Mouse (Mus musculus) erythroblast, adult 5-6 weeks (primary cell): Measurements from ENCODE around the gene Pnpla2. TPM values are rescaled to one million over a fixed set of nuclear protein-coding genes. Genes with fewer than 3 reads are reported as not detected.
A peak's percentile ranks its signal among the peaks of the same experiment; 100 is the strongest.

Source experiments
- ATAC-seq: replicated peaks from 2 replicates; pipeline ENCODE4 v1.8.0; 2016; ENCODE audit warnings: moderate number of reproducible peaks, mild to moderate bottlenecking, moderate TSS enrichment, inconsistent platforms; ENCODE audit not compliant: poor library complexity, low FRiP score, severe bottlenecking
- total RNA-seq, 2 experiments: library from RNA; stranded (forward) in 1 of 2; stranded (reverse) in 1 of 2; fragments of 150-400 nt in 1 of 2; fragments of 200-764, 138-1000 nt in 1 of 2; gene quantifications; 2 replicates each; pipeline versions ENCODE4 v1.2.3 to v1.2.4; 2015 to 2017; ENCODE audit warnings: low replicate concordance in 2 of 2

Pnpla2 gene
- total RNA-seq, 2 experiments from 2014 or later, result 6.0 to 10.0 TPM

DNA sequence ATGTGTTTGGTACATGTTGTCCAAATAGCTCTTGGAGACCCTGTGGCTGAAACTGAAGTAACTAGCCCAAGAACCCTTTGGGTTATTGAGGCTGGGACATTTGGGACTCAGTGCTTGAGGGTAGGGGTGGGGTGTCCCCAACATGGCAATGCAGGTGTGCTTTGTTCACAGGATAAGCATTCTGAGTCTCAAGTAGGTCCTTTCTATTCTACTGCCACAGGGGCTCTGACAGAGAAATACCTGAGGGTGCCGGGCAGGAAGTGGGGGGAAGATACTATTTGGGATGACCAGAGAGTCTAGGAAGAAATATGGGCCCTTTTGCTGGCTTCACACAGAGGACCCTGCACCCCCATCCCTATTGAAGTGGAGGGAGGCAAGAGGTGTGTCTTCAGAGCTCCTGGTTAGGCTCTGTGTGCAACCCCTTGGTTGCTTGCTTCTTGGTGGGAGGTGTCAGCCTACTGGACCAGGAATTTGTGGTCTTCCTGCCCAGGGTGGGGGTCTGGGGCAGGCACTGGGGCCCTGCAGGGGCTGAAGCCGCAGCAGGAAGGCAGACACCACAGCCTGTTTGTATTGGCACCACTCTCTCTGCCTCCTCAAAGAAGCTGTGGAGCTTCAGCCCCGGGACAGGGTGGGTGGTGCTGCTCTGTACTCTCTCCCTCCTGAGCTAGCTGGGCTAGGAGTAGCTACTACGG is 22.7 kb downstream of the Pnpla2 start:
- no peak for ATAC-seq

DNA sequence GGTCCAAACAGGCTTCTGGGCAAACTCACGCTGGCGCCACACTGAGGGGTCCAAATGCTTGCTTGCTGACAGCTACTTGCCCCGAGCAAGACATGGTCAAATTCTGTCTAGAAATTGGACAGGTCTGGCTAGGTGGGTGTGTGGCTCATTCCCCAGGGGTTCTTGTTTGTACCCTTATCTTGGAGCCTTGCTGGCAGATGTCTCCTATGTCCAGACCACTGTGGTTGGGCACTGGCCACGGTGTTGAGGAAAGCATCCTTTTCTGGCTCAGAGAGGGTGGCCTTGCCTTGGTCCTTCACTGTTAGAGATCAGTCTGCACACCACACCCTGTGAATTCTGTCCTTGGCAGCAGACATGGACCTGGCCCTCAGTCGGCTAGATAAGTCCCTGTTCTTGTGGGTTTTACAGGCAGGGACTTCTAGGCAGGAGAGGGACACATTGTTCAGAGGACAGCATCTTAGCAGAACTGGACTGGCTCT is 23.3 kb downstream of the Pnpla2 start:
- ATAC-seq, result no peak

DNA sequence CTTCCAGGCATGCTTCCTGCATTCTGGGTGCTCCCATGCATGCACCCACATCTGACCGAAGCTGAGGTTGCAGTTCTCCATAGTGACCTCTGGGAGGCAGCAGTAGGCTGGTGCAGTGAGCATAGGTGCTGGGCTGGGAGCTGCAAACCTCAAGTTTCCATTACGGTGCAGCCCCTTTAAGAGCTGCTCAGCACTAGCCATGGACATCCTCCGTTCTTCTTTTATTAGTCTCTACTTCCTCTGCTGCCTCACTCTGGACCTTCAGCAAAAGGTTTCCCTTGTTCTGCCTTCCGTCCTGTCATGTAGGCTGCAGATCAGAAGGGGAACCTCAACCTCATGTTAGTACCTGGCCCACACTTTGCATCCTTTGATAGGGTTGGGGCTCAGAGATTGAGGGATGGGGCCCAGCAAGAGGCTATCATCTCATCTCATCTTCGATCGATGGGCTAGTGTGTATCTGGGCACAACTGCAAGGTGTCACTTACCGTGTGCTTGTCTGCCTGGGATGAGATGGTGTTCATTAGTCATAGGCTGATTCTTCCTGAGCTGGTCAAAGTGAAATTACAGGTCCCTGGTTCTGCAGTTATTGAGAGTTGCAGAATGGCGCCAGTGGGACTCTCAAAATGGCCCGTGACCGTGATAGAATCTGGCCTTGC is 26.0 kb downstream of the Pnpla2 start:
- peak; percentile 75 for ATAC-seq

DNA sequence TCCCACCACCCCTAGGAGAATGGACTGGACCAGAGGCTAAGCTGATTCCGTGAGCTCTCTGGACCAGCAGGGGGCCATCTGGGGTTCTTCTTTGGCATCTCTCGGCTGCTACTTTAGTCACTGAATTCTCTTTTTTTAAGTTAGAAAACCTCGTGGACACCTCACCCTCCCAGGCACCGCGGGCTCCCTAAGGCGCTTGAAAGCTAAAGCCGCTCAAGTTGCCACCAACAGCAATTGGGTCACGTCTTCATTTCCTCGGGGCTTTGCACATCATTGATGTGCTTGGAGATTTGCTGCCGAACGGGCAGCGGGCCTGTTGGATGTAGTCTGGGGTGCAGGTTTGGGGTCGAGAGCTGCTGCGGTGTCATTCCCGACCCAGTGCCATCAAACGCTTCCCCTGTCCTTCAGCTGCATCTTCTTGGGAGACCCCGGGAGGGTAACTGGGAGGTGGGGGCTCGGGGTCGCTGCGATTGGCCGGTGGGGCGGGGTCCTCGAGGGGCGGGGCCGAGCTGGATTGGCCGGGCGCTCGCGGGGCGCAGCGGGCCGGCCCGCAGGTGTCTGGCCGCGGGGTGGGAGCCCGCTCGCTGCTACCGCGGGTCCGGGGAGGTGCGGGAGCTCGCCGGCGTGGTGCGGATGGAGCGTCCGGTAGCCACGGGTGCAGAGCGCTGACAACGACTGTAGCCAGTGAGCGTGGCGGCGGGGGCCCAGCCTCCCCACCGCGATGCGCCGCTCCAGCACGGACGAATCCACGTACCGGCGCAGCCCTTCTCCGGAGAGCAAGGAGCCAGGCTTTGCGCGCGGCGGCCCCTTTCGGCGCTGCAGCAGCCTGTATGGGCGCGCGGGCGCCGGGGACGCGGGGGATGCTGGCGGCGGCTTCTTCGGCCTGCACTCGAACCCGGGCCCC is 26.8 kb downstream of the Pnpla2 start:
- peak; percentile 41 for ATAC-seq

DNA sequence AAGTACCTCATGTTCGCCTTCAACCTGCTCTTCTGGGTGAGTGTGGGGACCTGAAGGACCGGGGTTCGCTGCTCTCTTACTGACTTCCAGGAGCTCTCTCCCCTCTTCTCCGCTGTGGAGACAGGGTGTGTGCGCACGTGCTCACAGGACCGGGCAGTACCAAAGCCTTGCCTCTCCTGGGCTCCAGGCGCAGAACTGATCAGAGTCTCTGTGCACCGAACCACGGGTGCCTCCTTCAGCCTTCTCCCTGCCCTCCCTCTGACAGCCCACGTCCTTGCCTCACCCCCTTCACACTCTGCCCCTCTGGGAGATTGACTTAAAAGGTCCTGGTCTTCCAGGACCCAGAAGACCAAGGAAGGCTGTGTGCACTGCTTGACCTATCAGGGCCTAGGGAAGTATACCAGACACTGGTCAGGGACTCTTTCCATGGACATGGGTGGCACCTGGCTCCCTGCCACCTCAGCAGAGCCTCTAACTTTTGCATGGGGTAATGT is 27.6 kb downstream of the Pnpla2 start:
- no peak for ATAC-seq

DNA sequence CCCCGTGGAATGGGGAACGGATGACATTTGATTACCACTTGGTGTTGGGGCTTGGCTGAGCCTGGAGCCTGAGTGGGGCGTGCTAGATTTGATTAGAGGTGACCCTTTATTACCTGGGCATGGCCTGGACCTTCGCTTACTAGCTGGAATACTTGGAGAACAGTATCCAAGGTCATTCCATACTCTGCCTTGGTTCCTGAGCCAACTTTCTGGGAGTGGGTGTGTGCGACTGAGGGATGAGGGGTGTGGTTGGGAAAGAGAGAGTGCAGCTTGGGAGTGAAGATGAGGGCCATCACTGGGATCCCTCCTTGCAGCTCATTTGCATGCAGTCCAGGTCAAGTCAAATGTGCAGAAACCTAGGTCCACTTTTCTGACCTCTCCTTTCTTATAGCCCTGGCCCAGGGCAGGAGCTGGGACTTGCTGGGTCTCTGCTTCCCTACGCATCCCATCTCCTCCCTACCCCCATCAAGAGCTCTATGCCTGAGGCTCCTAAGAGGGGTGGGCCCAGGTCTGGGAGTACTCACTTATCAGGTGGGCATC is 28.2 kb downstream of the Pnpla2 start:
- no peak for ATAC-seq

DNA sequence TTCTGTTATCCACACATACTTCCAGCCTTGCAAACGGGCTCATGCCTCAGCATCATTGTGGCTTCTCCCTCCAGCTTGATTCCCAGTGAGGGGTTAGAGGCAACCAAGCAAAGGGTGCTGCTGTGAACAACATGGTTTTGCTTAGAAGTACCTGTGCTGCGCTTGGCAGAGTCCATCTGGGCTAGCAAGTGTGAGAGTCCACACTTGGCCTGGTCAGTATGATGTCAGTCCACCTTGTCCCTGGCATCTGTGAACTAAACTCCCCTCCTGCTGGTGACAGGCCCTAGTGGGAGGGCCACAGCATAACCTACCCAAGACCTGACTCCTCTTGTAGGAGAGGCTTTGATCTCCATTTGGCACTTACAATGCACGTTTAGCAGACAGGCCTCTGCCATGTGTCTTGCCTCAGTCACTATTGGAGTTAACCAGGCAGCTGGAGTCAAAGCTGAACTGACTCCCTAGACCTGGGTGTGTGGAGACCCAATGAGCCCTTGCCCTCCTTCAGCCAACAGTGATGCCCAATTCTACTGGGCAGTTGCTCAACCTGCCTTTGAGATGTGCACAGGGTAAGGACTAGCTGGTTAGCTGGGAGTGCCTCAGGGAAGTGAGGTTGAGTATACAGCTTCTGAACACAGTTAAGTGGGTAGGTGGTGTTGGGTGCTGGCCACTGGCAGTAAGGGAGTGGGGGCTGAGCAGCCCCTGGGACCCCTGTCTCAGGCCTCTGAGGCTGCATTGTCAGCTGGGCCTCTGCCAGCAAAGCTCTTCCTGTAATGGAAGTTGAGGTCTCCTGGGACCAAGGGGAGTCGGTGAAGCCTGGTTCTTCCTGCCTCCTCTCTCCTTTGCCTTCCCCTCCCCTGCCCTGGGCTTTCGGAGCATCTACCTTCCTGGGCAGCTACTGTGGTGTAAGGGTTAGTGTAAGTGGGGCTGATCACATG is 29.5 kb downstream of the Pnpla2 start:
- ATAC-seq, result no peak

DNA sequence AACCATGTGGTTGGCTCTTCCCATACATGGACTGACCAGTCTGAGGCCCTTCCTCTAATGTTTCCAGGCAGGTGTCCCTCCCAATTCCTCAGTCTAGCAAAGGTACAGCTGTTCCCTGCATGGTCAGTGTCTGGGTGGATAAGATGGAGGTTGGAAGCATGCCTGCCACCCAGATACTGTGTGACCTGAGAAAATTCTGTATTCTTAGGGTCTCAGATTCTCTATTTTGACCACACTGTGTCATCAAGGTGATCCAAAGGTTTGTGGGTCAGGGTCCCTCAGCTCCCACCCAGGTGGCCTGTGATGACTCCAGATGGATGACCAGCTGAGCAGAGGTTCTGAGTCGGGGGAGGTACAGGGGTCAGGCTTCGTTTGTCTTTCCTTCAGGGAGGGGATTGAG is 30.2 kb downstream of the Pnpla2 start:
- ATAC-seq, result no peak

DNA sequence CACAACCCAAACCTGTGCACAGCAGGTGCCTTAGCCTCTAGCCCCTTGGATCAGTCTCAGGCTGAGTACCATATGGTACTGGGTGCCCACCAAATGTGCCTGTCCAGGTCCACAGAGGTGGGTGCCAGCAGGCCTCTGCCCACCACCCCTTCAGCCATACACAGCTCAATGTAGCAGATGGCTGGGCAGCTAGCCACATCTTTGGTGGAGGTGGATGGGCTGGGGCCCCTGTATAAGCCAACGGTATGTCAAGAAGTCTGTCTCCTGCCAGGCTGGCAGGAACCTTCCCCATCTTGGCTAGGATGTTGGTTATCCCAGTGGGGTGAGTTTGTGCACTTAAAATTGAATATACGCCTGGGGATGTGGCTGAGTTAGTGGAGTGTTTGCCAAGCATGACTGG is 30.6 kb downstream of the Pnpla2 start:
- no peak for ATAC-seq

DNA sequence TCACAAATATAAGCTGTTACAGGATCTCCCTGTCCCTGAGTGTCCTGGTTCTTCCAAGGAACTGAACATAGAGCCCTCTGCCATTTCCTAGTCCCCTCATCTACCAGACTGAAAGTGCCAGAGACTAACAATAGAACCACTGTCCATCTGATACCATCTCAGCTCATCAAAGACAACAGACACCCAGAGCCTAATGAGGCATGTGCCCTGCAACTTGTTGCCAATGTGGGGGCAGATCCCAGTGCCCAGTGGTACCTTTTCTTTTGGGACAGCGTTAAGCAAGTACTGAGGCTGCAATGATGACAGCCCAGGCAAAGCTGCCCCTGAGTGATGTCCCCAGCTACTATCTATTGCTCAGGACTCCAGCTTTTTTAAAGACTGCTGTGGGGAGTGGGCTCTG is 31.2 kb downstream of the Pnpla2 start:
- no peak for ATAC-seq

DNA sequence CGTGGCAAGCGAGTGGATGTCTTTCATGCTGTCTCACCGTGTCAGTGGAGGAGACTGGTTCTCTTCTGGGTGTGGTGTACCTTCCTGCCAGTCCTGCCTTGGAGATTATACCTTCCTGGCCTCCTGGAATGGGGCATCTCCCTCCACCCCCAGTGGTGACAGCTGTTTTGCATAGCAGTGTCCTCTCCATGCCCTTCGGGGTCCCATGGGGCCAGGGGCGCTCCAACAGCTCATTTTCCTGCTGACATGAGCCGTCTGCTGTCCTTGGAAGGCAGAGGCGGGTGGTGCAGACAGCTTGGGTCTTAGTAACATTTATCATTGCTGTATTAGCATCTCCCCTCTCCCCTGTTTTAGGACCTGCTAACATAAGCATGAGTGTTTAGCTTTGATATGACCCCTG is 32.1 kb downstream of the Pnpla2 start:
- ATAC-seq, result no peak

DNA sequence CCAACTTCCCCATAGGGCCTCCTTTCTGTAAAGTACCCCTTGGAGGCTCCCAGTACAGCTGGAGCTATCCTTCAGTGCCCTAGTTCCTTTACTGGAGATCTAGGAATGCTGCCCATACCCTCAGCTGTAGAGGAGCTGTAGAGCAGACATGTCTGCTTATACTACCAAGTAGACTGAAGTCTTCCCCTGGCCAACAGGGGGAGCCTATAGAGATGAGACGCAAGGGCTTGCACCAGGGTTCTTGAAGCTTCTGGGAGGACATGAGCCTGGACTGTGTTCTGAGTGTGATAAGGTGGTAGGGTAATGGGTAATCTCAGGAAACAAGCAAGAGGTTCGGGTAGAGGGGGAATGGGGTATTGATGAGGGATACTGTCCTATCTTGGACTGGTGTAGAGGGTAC is 36.2 kb downstream of the Pnpla2 start:
- peak; percentile 78 for ATAC-seq

DNA sequence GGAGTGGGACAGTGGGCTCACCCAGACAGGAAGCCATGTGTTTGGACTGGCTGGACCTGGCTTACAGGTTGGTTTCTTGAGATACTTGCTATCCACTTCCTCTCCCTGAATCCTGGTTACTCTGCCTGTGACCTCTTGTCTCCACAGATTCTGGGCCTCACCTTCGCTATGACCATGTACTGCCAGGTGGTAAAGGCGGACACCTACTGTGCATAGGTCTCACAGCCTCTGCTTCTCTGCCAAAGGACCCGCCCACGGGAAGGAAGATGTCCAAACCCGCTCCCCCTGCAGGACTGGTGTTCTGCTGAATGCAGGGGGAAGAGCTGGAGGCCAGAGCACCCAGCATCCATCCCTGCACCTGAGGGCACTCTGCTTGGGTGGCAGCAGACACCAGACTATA is 37.7 kb downstream of the Pnpla2 start:
- ATAC-seq, result no peak

DNA sequence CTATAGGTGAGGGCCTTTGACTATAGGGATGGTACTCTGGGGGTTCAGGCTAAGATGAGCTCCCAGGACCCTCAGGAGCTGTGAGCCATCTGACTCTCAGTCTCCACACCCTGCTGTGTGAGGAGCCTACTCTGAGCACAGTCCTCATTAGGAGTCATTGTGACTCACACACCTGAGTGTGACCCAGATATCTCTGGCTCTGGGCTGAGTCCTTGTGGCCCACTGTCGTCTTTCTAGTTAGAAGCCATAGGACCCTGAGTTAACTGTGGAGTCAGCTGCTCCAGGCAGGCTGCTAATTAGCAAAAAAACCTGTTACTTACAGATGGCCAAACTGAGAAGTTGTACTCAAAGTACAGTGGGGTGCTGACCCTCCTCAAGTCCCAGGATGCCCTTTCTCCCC is 38.7 kb downstream of the Pnpla2 start:
- ATAC-seq, result no peak

DNA sequence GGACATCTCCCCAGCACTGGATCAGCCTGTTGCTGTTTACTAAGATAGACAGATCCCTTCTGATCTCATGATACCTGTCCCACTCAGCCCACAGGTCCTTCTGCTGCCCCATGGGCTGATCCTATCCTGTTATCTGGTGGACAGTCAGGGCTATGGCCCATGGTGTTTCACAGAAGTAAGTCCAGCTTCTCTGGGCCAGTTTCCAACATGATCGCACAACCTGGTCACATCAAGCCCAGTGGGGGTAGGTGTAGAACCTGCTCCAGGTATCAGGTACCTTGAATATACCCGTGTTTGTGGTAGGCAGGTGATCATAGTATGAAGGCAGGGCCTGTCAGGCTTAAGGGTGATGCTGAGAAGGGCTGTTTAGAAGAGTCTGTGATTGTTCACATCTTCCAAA is 40.4 kb downstream of the Pnpla2 start:
- no peak for ATAC-seq

DNA sequence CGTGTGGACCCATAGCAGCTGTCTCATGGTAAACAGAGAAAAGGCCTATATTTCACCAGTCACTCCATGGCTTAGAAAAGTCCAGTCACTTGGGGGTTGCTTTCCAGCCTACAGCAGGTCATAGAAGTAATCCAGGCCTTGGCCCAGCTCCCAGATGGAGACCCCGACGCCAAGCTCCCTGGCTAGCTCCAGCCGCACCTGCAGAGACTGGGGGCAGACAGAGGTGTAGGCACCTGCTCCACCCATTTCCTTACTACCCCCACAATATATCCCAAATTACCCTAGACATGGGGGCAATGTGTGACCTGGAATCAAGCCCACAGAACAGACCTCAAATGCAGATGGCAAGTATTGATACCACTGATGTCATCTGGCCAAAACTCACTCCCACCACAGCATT is 40.9 kb downstream of the Pnpla2 start:
- ATAC-seq, result no peak

DNA sequence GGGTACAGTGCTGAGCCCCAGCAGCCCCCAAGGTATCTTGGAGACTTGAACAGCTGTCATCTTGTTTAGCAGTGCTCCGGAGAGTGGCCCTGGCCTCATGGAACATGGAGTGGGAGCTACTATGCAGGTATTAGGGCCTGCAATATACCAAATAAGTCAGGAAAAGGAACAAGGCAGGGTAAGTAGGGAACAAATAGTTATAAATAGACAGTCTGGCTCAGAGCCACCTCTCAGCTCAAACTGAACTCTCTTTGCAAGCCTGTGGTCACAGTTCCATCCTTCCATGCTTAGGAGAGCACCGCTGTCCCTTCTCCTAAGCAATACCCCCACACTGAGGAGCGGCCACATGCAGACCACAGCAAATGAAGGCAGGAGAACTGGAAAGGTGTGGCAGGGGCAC is 42.6 kb downstream of the Pnpla2 start:
- no peak for ATAC-seq

DNA sequence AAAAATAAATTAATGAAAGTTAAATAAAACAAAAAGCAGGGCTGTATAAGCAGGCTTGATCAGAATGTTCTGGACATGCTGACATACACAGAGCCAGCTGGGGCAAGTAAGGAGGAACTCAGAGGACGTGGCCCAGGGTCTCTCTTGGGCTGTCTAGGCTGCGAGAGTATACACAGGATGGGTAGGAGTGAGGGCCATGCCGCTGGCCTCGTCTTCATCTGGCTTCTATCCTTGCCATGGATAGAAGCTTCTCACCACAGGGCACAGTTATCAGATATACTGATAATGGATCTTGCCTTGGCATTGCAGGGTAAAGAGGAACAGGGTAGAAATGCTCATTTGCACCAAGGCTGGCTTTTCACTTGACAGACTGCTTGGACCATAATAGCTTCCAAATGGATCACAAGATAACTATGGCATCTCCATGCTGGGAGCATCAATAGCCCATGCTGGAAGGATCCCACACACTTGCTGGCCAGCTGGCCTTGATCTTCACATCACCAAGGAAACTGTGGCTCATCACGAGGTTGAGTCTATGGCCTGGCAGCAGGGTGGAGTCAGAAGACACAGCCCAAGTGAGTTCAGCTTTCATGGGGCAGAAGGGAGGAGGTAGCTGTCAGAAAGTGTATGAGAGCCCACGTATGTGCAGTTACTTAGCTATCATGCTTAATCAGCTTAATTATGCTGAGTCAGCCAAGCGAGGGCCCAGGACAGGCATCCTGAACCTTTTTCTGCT is 47.0 kb downstream of the Pnpla2 start:
- peak; percentile 55 for ATAC-seq

DNA sequence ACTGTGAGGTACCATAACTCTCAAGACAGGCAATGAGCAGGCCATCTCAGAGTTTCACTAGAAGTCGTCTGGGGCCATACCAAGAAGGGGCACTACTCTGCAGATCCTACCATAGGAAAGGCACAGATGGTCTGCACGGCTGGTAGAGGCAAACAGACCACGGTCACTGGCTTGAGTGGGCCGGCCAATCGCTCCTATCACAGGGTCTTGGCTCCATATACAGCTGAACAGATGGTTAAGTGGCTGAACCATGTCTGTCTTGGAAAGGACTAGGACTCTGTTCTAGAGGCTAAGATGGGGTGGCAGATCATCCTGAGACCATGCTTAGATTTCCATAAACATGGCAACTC is 47.5 kb downstream of the Pnpla2 start:
- ATAC-seq, result no peak; the same call in 1 of the 2 replicates
